Mouse (Mus musculus) cerebellum, adult (tissue): ENCODE measurements around the gene 5031439G07Rik.
"Not testable (repeated sequence)": the region's sequence is repeated elsewhere in the genome, so short reads cannot be mapped to it uniquely, and the experiment has no call there.

Experiments
- ATAC-seq: cut with Nextera tagmentation; 2 replicates; pipeline ENCODE4 v1.9.2; 2017; ENCODE audit warnings: mild to moderate bottlenecking, moderate library complexity, mixed read lengths; ENCODE audit not compliant: insufficient number of reproducible peaks, low FRiP score, low TSS enrichment

The 5031439G07Rik gene

GRCm38 (mm10) chr15:84987874-84988825, at the start of gene 5031439G07Rik:
TSS of gene 5031439G07Rik (minus strand) at chr15:84988551.
- peak; percentile 65 for ATAC-seq

GRCm38 (mm10) chr15:85037343-85037690, 49.0 kb upstream of the 5031439G07Rik start:
- no peak for ATAC-seq

- ATAC-seq: peak; percentile 92
These were observed 48.4 kb upstream of the 5031439G07Rik start for GRCm38 (mm10) chr15:85036566-85037342.

GRCm38 (mm10) chr15:85033916-85034315, 45.6 kb upstream of the 5031439G07Rik start:
- ATAC-seq: not testable (repeated sequence)

- ATAC-seq: no peak
These were observed 43.5 kb upstream of the 5031439G07Rik start for GRCm38 (mm10) chr15:85031866-85032265.

GRCm38 (mm10) chr15:85030643-85031042, 42.3 kb upstream of the 5031439G07Rik start:
- ATAC-seq: not testable (repeated sequence)

GRCm38 (mm10) chr15:85028648-85029047, 40.3 kb upstream of the 5031439G07Rik start, which contains the start of gene Fam118a:
TSS of gene Fam118a (plus strand) at chr15:85028948.
- not testable (repeated sequence) for ATAC-seq

GRCm38 (mm10) chr15:85027740-85028139, 39.4 kb upstream of the 5031439G07Rik start:
- ATAC-seq: no peak

GRCm38 (mm10) chr15:85026197-85026596, 37.8 kb upstream of the 5031439G07Rik start:
- no peak for ATAC-seq

GRCm38 (mm10) chr15:85022211-85022610, 33.9 kb upstream of the 5031439G07Rik start:
- ATAC-seq: no peak

GRCm38 (mm10) chr15:85016951-85017664, 28.8 kb upstream of the 5031439G07Rik start, which contains the start of gene Upk3a:
TSS of gene Upk3a (plus strand) at chr15:85017141.
- ATAC-seq: peak; percentile 56; the same call in 1 of the 2 replicates

GRCm38 (mm10) chr15:85015771-85016170, 27.4 kb upstream of the 5031439G07Rik start:
- ATAC-seq: no peak

- no peak for ATAC-seq
These were observed 24.3 kb upstream of the 5031439G07Rik start for GRCm38 (mm10) chr15:85012662-85013054.

- ATAC-seq: no peak
These were observed 23.7 kb upstream of the 5031439G07Rik start for GRCm38 (mm10) chr15:85011895-85012661.

- ATAC-seq: no peak
These were observed 21.3 kb upstream of the 5031439G07Rik start for GRCm38 (mm10) chr15:85009666-85010065.

GRCm38 (mm10) chr15:85000984-85001982, 12.9 kb upstream of the 5031439G07Rik start:
- ATAC-seq: peak; percentile 78; the same call in 1 of the 2 replicates

- ATAC-seq: no peak
These were observed 11.6 kb upstream of the 5031439G07Rik start for GRCm38 (mm10) chr15:84999911-85000310.

- ATAC-seq: no peak
These were observed 9.6 kb upstream of the 5031439G07Rik start for GRCm38 (mm10) chr15:84997768-84998454.
